Mouse (Mus musculus) brain, embryonic 14.5 days (tissue): ENCODE results near the gene Slc35f6.

Experiments
- CTCF ChIP-seq: fragments of 200-500 bp; IDR thresholded peaks from 2 replicates; pipeline ENCODE4 v1.5.1; 2012; ENCODE audit warnings: inconsistent platforms, mild to moderate bottlenecking, moderate library complexity, borderline replicate concordance; ENCODE audit not compliant: insufficient read depth, insufficient read length; ENCODE audit errors: extremely low read depth
- POLR2A ChIP-seq: fragments of 200-500 bp; IDR thresholded peaks from 2 replicates; pipeline ENCODE4 v1.6.1; 2012; ENCODE audit warnings: mild to moderate bottlenecking, inconsistent platforms, borderline replicate concordance; ENCODE audit not compliant: poor library complexity, insufficient read depth, insufficient read length, severe bottlenecking; ENCODE audit errors: extremely low read depth

DNA sequence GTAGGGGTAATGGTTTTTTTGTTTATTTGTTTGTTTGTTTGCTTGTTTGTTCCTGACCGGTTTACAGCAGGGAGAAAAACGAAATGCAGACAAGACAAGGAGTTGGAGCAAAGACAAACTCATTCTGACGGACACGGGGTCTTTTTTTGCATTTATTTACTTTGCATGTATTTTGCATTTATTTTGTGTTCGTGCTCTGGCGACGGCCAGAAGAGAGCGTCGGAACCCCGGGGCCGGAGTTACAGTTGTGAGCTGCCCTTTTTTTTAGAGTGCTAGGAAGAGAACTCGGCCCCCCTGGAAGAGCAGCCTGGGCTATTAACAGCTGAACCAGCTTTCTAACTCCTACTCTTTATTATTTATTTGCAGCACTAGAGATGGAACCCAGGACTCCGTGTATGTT is 19.5 kb downstream of the Slc35f6 start:
- TF ChIP-seq POLR2A = no peak
- no peak for TF ChIP-seq CTCF
